Mouse (Mus musculus) midbrain, embryonic 16.5 days (tissue): ENCODE results near the gene Prnp. TPM values are rescaled to one million over a fixed set of nuclear protein-coding genes. Genes with fewer than 3 reads are reported as not detected.

Experiments used
- ATAC-seq: fragments of 200-750 bp; cut with Nextera tagmentation; 2 replicates; pipeline ENCODE4 v1.8.0; 2017; ENCODE audit warnings: moderate TSS enrichment
- H3K27ac ChIP-seq: fragments of 300-500 bp; sonication (generic); 2 replicates; pipeline ENCODE4 v1.5.1; 2014; ENCODE audit warnings: mild to moderate bottlenecking, low read length, mixed read lengths
- H3K27me3 ChIP-seq: fragments of 300-500 bp; sonication (generic); 2 replicates; pipeline ENCODE4 v1.6.1; 2014; ENCODE audit warnings: low read depth, low read length, mixed read lengths; ENCODE audit not compliant: control insufficient read depth, insufficient read depth
- H3K36me3 ChIP-seq: fragments of 300-500 bp; sonication (generic); 2 replicates; pipeline ENCODE4 v1.6.1; 2014; ENCODE audit warnings: mild to moderate bottlenecking, low read length, moderate library complexity, mixed read lengths; ENCODE audit not compliant: control insufficient read depth, insufficient read depth
- H3K4me1 ChIP-seq: fragments of 300-500 bp; sonication (generic); 2 replicates; pipeline ENCODE4 v1.6.1; 2014; ENCODE audit warnings: mild to moderate bottlenecking, low read length, mixed read lengths; ENCODE audit not compliant: control insufficient read depth, insufficient read depth
- H3K4me2 ChIP-seq: fragments of 300-500 bp; sonication (generic); 2 replicates; pipeline ENCODE4 v1.6.1; 2014; ENCODE audit warnings: mild to moderate bottlenecking, low read length, mixed read lengths
- H3K4me3 ChIP-seq: fragments of 300-500 bp; sonication (generic); 2 replicates; pipeline ENCODE4 v1.5.1; 2014; ENCODE audit warnings: low read depth, mild to moderate bottlenecking, low read length, moderate library complexity, mixed read lengths
- H3K9ac ChIP-seq: fragments of 300-500 bp; sonication (generic); 2 replicates; pipeline ENCODE4 v1.6.1; 2014; ENCODE audit warnings: low read depth, low read length, mixed read lengths
- H3K9me3 ChIP-seq: fragments of 300-500 bp; sonication (generic); replicated peaks from 2 replicates; pipeline ENCODE4 v1.6.1; 2014; ENCODE audit warnings: mild to moderate bottlenecking, low read length, mixed read lengths; ENCODE audit not compliant: control insufficient read depth, poor library complexity, severe bottlenecking
- WGBS: fragments of 180-500 bp; shearing (Covaris S2); extraction: QIAGEN DNeasy Blood & Tissue Kit; methylation state at CpG from one replicate; pipeline ENCODE4 v1.1.7; 2014; 5-methylcytosine and 5-hydroxymethylcytosine counted together
- polyA plus RNA-seq: library from polyadenylated mRNA; unstranded; fragments of >200 nt; fragmentation: Nextera tagmentation; extraction: Ambion mirVana; gene quantifications from 2 replicates; pipeline ENCODE4 v1.2.1, GENCODE M21; 2015

Prnp gene
- polyA plus RNA-seq, 1 experiment from 2014 or later: 194 TPM

GRCm38 (mm10) chr2:131939404-131940111 is 29.8 kb downstream of the Prnp start:
- Histone ChIP-seq H3K4me3 (no peak overlapping the region), H3K9ac (no peak overlapping the region), H3K27me3 (no peaks in the 10 kb centered on the region), H3K27ac (no peak overlapping the region), H3K4me1 (no peaks in the 10 kb centered on the region), H3K9me3 (no peaks in the 10 kb centered on the region), H3K4me2 (no peak overlapping the region), H3K36me3 (peaks cover 13% of the 10 kb centered on the region)
- ATAC-seq: peak; percentile 56; the same call in 1 of the 2 replicates
- 42% methylated on average over 8 of the region's 8 CpGs for WGBS

GRCm38 (mm10) chr2:131940506-131940905 is 30.8 kb downstream of the Prnp start:
- no peak for ATAC-seq
- Histone ChIP-seq H3K4me3 (no peak overlapping the region), H3K9ac (no peak overlapping the region), H3K4me2 (no peak overlapping the region), H3K9me3 (no peaks in the 10 kb centered on the region), H3K4me1 (no peaks in the 10 kb centered on the region), H3K27me3 (no peaks in the 10 kb centered on the region), H3K27ac (no peak overlapping the region), H3K36me3 (peaks cover 13% of the 10 kb centered on the region)
- 88% methylated on average over 3 of the region's 3 CpGs for whole genome bisulfite sequencing

GRCm38 (mm10) chr2:131941501-131941900 is 31.8 kb downstream of the Prnp start:
- Histone ChIP-seq H3K4me2 (no peak overlapping the region), H3K4me3 (no peak overlapping the region), H3K36me3 (peaks cover 10% of the 10 kb centered on the region), H3K4me1 (no peaks in the 10 kb centered on the region), H3K27me3 (no peaks in the 10 kb centered on the region), H3K9ac (no peak overlapping the region), H3K27ac (no peak overlapping the region), H3K9me3 (no peaks in the 10 kb centered on the region)
- WGBS: 85% methylated on average over 6 of the region's 6 CpGs
- ATAC-seq: no peak

GRCm38 (mm10) chr2:131944370-131944769 is 34.6 kb downstream of the Prnp start:
- H3K4me2 ChIP-seq: no peak overlapping the region
- no peak overlapping the region for H3K4me3 ChIP-seq
- no peak for ATAC-seq
- H3K4me1 ChIP-seq: no peaks in the 10 kb centered on the region
- no peaks in the 10 kb centered on the region for H3K27me3 ChIP-seq
- no peak overlapping the region for H3K27ac ChIP-seq
- WGBS: 33% methylated on average over 1 of the region's 1 CpGs
- H3K36me3 ChIP-seq: no peaks in the 10 kb centered on the region
- no peak overlapping the region for H3K9ac ChIP-seq
- H3K9me3 ChIP-seq: no peaks in the 10 kb centered on the region

GRCm38 (mm10) chr2:131945225-131945624 is 35.5 kb downstream of the Prnp start:
- 82% methylated on average over 8 of the region's 8 CpGs for WGBS

GRCm38 (mm10) chr2:131945765-131946164 is 36.0 kb downstream of the Prnp start:
- WGBS: 87% methylated on average over 6 of the region's 6 CpGs
- ATAC-seq: no peak
- no peaks in the 10 kb centered on the region for H3K4me1 ChIP-seq

More at GRCm38 (mm10) chr2:131945225-131945624, 35.5 kb downstream of the Prnp start:
- H3K27me3 ChIP-seq: no peaks in the 10 kb centered on the region
- no peak overlapping the region for H3K4me2 ChIP-seq
- H3K9me3 ChIP-seq: no peaks in the 10 kb centered on the region
- H3K36me3 ChIP-seq: no peaks in the 10 kb centered on the region
- no peak for ATAC-seq
- H3K4me3 ChIP-seq: no peak overlapping the region
- no peak overlapping the region for H3K27ac ChIP-seq
- H3K9ac ChIP-seq: no peak overlapping the region
- no peaks in the 10 kb centered on the region for H3K4me1 ChIP-seq

GRCm38 (mm10) chr2:131946351-131946750 is 36.6 kb downstream of the Prnp start:
- ATAC-seq: no peak
- Histone ChIP-seq H3K4me2 (no peak overlapping the region), H3K9me3 (no peaks in the 10 kb centered on the region), H3K9ac (no peak overlapping the region), H3K36me3 (no peaks in the 10 kb centered on the region), H3K4me3 (no peak overlapping the region), H3K27ac (no peak overlapping the region), H3K4me1 (no peaks in the 10 kb centered on the region), H3K27me3 (no peaks in the 10 kb centered on the region)
- 93% methylated on average over 16 of the region's 16 CpGs for WGBS

More at GRCm38 (mm10) chr2:131945765-131946164, 36.0 kb downstream of the Prnp start:
- no peak overlapping the region for H3K4me2 ChIP-seq
- H3K9ac ChIP-seq: no peak overlapping the region
- no peaks in the 10 kb centered on the region for H3K36me3 ChIP-seq
- no peaks in the 10 kb centered on the region for H3K9me3 ChIP-seq
- H3K4me3 ChIP-seq: no peak overlapping the region
- no peak overlapping the region for H3K27ac ChIP-seq
- H3K27me3 ChIP-seq: no peaks in the 10 kb centered on the region

- 85% methylated on average over 3 of the region's 3 CpGs for WGBS
- no peaks in the 10 kb centered on the region for H3K36me3 ChIP-seq
- H3K27ac ChIP-seq: no peak overlapping the region
- H3K9ac ChIP-seq: no peak overlapping the region
- H3K9me3 ChIP-seq: no peaks in the 10 kb centered on the region
- no peak for ATAC-seq
- H3K4me1 ChIP-seq: peaks cover 3% of the 10 kb centered on the region; the same call in 1 of the 2 replicates
- no peak overlapping the region for H3K4me2 ChIP-seq
- H3K4me3 ChIP-seq: no peak overlapping the region
- H3K27me3 ChIP-seq: peaks cover 6% of the 10 kb centered on the region; the same call in 1 of the 2 replicates
These were observed 38.4 kb downstream of the Prnp start for GRCm38 (mm10) chr2:131948156-131948555.

GRCm38 (mm10) chr2:131948916-131949639 is 39.4 kb downstream of the Prnp start:
- 76% methylated on average over 11 of the region's 11 CpGs for WGBS
- no peak overlapping the region for H3K9ac ChIP-seq
- no peaks in the 10 kb centered on the region for H3K9me3 ChIP-seq
- ATAC-seq: no peak
- no peak overlapping the region for H3K4me2 ChIP-seq
- no peak overlapping the region for H3K4me3 ChIP-seq
- peaks cover 4% of the 10 kb centered on the region; the same call in 1 of the 2 replicates for H3K4me1 ChIP-seq
- peaks cover 13% of the 10 kb centered on the region for H3K27me3 ChIP-seq
- H3K36me3 ChIP-seq: no peaks in the 10 kb centered on the region
- no peak overlapping the region for H3K27ac ChIP-seq
